ENCODE assay signal across 15 mouse cellular contexts in the genomic region with DNA sequence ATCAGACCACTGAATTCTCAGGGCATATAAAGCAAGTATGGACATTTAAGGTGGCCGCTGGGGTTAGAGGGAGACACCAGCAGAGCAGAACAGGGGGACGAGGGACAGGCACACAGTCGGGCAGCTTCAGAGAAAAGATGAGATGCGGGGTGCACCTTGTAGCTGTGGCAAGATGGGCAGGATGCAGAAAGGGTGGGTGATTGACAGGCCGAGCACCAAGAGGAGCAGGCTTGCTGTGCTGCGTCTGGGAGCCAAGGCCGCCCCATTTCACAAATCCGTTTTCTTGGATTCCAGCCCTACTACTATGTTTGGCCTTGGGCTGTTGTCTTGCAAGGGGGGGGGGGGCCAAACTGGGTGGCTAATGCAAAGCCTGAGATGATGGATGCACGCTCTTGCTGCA.
DNase-seq lines count a peak whose midpoint lies in the region; ATAC-seq lines count a peak whose summit lies in the region.
"Had no signal": no experiment of that assay in that cellular context is flagged by ENCODE, and none has a peak within 500 bp of the region (broad histone marks: within the 10 kb centered on the region; RNA-seq: fewer than 3 reads in every experiment).

No protein-coding gene starts in this region.

- no peaks in the 10 kb centered on the region for H3K27me3 ChIP-seq in forebrain, embryonic 14.5 days (replicated peaks; ENCODE audit: control insufficient read depth, insufficient read depth, low read length)
- H3K27me3 ChIP-seq in forebrain, embryonic 10.5 days (ENCODE audit: poor library complexity, severe bottlenecking): no peaks in the 10 kb centered on the region
- H3K27me3 ChIP-seq: embryonic facial prominence, embryonic 12.5 days; intestine, embryonic 15.5 days; midbrain, embryonic 12.5 days had no signal

- 71% methylated on average over 9 of the region's 9 CpGs for WGBS in forebrain, embryonic 14.5 days
- WGBS in forebrain, embryonic 10.5 days: 88% methylated on average over 9 of the region's 9 CpGs

- intact Hi-C loops in left cerebral cortex, postnatal 4 days (cut with DNase I): loop anchor here (5.0 kb wide), 2 partner anchors 82 to 97 kb away; no protein-coding TSS in a partner anchor
- intact Hi-C loops in gastrocnemius, postnatal 36 days (cut with DNase I): loop anchor here (10.0 kb wide), 1 partner anchor 230 kb away; no protein-coding TSS in a partner anchor

- H3K4me1 ChIP-seq in forebrain, embryonic 14.5 days (ENCODE audit: control insufficient read depth, insufficient read depth, low read length): peaks cover 8% of the 10 kb centered on the region; the same call in 1 of the 2 replicates
- peaks cover 27% of the 10 kb centered on the region for H3K4me1 ChIP-seq in forebrain, embryonic 10.5 days

- H3K27ac ChIP-seq in forebrain, embryonic 14.5 days (ENCODE audit: low read depth, low read length): no peak overlapping the region
- no peak overlapping the region for H3K27ac ChIP-seq in forebrain, embryonic 10.5 days
- H3K27ac ChIP-seq: embryonic facial prominence, embryonic 12.5 days; intestine, embryonic 15.5 days; midbrain, embryonic 12.5 days had no signal

- ATAC-seq in forebrain, embryonic 14.5 days: no peak
- ATAC-seq: intestine, embryonic 15.5 days had no signal

- H3K36me3 ChIP-seq in forebrain, embryonic 14.5 days (ENCODE audit: control insufficient read depth, insufficient read depth, low read length): 0 out of 2 replicates have a peak, but pooled peaks cover 4% of the 10 kb centered on the region
- H3K36me3 ChIP-seq in forebrain, embryonic 10.5 days (replicated peaks): peaks cover 32% of the 10 kb centered on the region
- H3K36me3 ChIP-seq: embryonic facial prominence, embryonic 12.5 days; intestine, embryonic 15.5 days had no signal

- no peak for DNase-seq in forebrain, embryonic 14.5 days (ENCODE audit: low spot score)
- DNase-seq in forebrain, embryonic 10.5 days (ENCODE audit: extremely low spot score, low spot score): no peak
- peak; percentile 27 for DNase-seq in left cerebral cortex, postnatal 4 days
- DNase-seq in left cerebral cortex, adult 9 months (ENCODE audit: low spot score in 2 of 2): no peak
- peak; percentile 53 for DNase-seq in cerebellum, adult 11 months
- peak; percentile 60 to 69 for DNase-seq in cerebellum, postnatal 25 days
- DNase-seq in gastrocnemius, postnatal 36 days: no peak
- DNase-seq: heart, postnatal 14 days; kidney, postnatal 10 days; layer of hippocampus, adult 9-11 months; lung, adult 2 months; lung, postnatal 4 days had no signal

- H3K9ac ChIP-seq in forebrain, embryonic 14.5 days (ENCODE audit: low read length): peak overlapping the region; percentile 25; the same call in 1 of the 2 replicates
- H3K9ac ChIP-seq: embryonic facial prominence, embryonic 12.5 days; intestine, embryonic 15.5 days; midbrain, embryonic 12.5 days had no signal

- H3K4me2 ChIP-seq in forebrain, embryonic 14.5 days (ENCODE audit: low read length): no peak overlapping the region
- H3K4me2 ChIP-seq: embryonic facial prominence, embryonic 12.5 days; intestine, embryonic 15.5 days; midbrain, embryonic 12.5 days had no signal

- no peaks in the 10 kb centered on the region for H3K9me3 ChIP-seq in forebrain, embryonic 14.5 days (replicated peaks; ENCODE audit: control insufficient read depth, low read length)
- H3K9me3 ChIP-seq in forebrain, embryonic 10.5 days: no peaks in the 10 kb centered on the region
- H3K9me3 ChIP-seq: embryonic facial prominence, embryonic 12.5 days; intestine, embryonic 15.5 days; midbrain, embryonic 12.5 days had no signal

- H3K4me3 ChIP-seq in forebrain, embryonic 14.5 days (ENCODE audit: low read depth, low read length): no peak overlapping the region
- no peak overlapping the region for H3K4me3 ChIP-seq in forebrain, embryonic 10.5 days
- H3K4me3 ChIP-seq: embryonic facial prominence, embryonic 12.5 days; intestine, embryonic 15.5 days; midbrain, embryonic 12.5 days had no signal

Comparison
In these comparisons a context has a peak if more than half of its experiments do, and no peak if none do; other contexts are left out.
1. DNase-seq: peak in left cerebral cortex, postnatal 4 days (single experiment), cerebellum, adult 11 months (single experiment) and cerebellum, postnatal 25 days (2 of 2); none in forebrain, embryonic 14.5 days (single experiment), forebrain, embryonic 10.5 days (single experiment), left cerebral cortex, adult 9 months (0 of 2) and gastrocnemius, postnatal 36 days (0 of 2).